In genomic region chr5:14180571-14180970, GRCm38 (mm10) we compare ENCODE assay signal across 25 mouse cellular contexts.
A peak's percentile ranks its signal among the peaks of the same experiment; 100 is the strongest.
DNase-seq lines count a peak whose midpoint lies in the region; ATAC-seq and TF ChIP-seq lines count a peak whose summit lies in the region.
"Had no signal": no experiment of that assay in that cellular context is flagged by ENCODE, and none has a peak within 500 bp of the region (broad histone marks: within the 10 kb centered on the region; RNA-seq: fewer than 3 reads in every experiment).

No protein-coding gene starts in this region.

- H3K27ac ChIP-seq in midbrain, embryonic 11.5 days (ENCODE audit: low read depth, low read length): no peak overlapping the region
- H3K27ac ChIP-seq in midbrain, embryonic 13.5 days: no peak overlapping the region
- no peak overlapping the region for H3K27ac ChIP-seq in forebrain, embryonic 13.5 days
- no peak overlapping the region for H3K27ac ChIP-seq in lung, postnatal 0 days (ENCODE audit: low read length)
- H3K27ac ChIP-seq: embryonic facial prominence, embryonic 10.5 days; embryonic facial prominence, embryonic 12.5 days; forebrain, embryonic 15.5 days had no signal

- no peak overlapping the region for H3K4me3 ChIP-seq in midbrain, embryonic 11.5 days (ENCODE audit: low read depth, low read length)
- no peak overlapping the region for H3K4me3 ChIP-seq in midbrain, embryonic 13.5 days (replicated peaks)
- no peak overlapping the region for H3K4me3 ChIP-seq in forebrain, embryonic 13.5 days
- no peak overlapping the region for H3K4me3 ChIP-seq in lung, postnatal 0 days (ENCODE audit: low read depth, low read length)
- H3K4me3 ChIP-seq: embryonic facial prominence, embryonic 10.5 days; embryonic facial prominence, embryonic 12.5 days; forebrain, embryonic 15.5 days had no signal

- H3K27me3 ChIP-seq in midbrain, embryonic 11.5 days (ENCODE audit: control insufficient read depth, insufficient read depth, low read length): no peaks in the 10 kb centered on the region
- no peaks in the 10 kb centered on the region for H3K27me3 ChIP-seq in midbrain, embryonic 13.5 days
- no peaks in the 10 kb centered on the region for H3K27me3 ChIP-seq in forebrain, embryonic 13.5 days
- no peaks in the 10 kb centered on the region for H3K27me3 ChIP-seq in lung, postnatal 0 days (replicated peaks; ENCODE audit: insufficient read depth, low read length)
- H3K27me3 ChIP-seq: CH12.LX; embryonic facial prominence, embryonic 12.5 days; forebrain, embryonic 15.5 days had no signal

- DNase-seq in midbrain, embryonic 11.5 days (ENCODE audit: low spot score, missing footprints): peak; percentile 54
- DNase-seq in ES-CJ7 (ENCODE audit: low read depth, low spot score) (peak; percentile 43), R1 (ENCODE audit: low read depth, low spot score) (peak; percentile 68), ZHBTc4 (ENCODE audit: low read depth, low spot score) (peak; percentile 55)
- DNase-seq in lung, postnatal 0 days (ENCODE audit: low spot score): no peak
- DNase-seq in Muller cell, postnatal 12 days (ENCODE audit: inconsistent ontology term): no peak
- DNase-seq: adrenal gland, adult 8-10 months; adrenal gland, postnatal 14 days; adrenal gland, postnatal 36 days; B cell, adult 2 months; cerebellum, adult 11 months; cerebellum, adult 18-20 months; cerebellum, adult 9-10 months; cerebellum, postnatal 10 days; cerebellum, postnatal 25 days; forebrain, postnatal 0 days had no signal

- no peaks in the 10 kb centered on the region for H3K9me3 ChIP-seq in midbrain, embryonic 11.5 days (ENCODE audit: control insufficient read depth, low read length)
- H3K9me3 ChIP-seq in midbrain, embryonic 13.5 days: no peaks in the 10 kb centered on the region
- no peaks in the 10 kb centered on the region for H3K9me3 ChIP-seq in forebrain, embryonic 13.5 days (replicated peaks)
- no peaks in the 10 kb centered on the region for H3K9me3 ChIP-seq in lung, postnatal 0 days (ENCODE audit: low read length)
- H3K9me3 ChIP-seq: embryonic facial prominence, embryonic 10.5 days; embryonic facial prominence, embryonic 12.5 days; forebrain, embryonic 15.5 days; G1E had no signal

- no peak overlapping the region for H3K4me2 ChIP-seq in midbrain, embryonic 11.5 days
- H3K4me2 ChIP-seq in midbrain, embryonic 13.5 days (replicated peaks): no peak overlapping the region
- H3K4me2 ChIP-seq in forebrain, embryonic 13.5 days: no peak overlapping the region
- no peak overlapping the region for H3K4me2 ChIP-seq in lung, postnatal 0 days (replicated peaks; ENCODE audit: low read depth, low read length)
- H3K4me2 ChIP-seq: embryonic facial prominence, embryonic 12.5 days; forebrain, embryonic 15.5 days had no signal

- 83% methylated on average over 10 of the region's 10 CpGs for WGBS in midbrain, embryonic 11.5 days
- WGBS in midbrain, embryonic 13.5 days: 84% methylated on average over 10 of the region's 10 CpGs
- WGBS in forebrain, embryonic 13.5 days: 81% methylated on average over 10 of the region's 10 CpGs
- WGBS in lung, postnatal 0 days: 74% methylated on average over 10 of the region's 10 CpGs

- no peak for TF ChIP-seq EP300 in lung, postnatal 0 days (IDR thresholded peaks at IDR 0.05)

- no peaks in the 10 kb centered on the region for H3K36me3 ChIP-seq in midbrain, embryonic 11.5 days (ENCODE audit: control insufficient read depth, insufficient read depth, low read length)
- H3K36me3 ChIP-seq in midbrain, embryonic 13.5 days: no peaks in the 10 kb centered on the region
- no peaks in the 10 kb centered on the region for H3K36me3 ChIP-seq in forebrain, embryonic 13.5 days (ENCODE audit: poor library complexity, severe bottlenecking)
- H3K36me3 ChIP-seq in lung, postnatal 0 days (ENCODE audit: insufficient read depth, low read length): no peaks in the 10 kb centered on the region
- H3K36me3 ChIP-seq: embryonic facial prominence, embryonic 10.5 days; embryonic facial prominence, embryonic 12.5 days; forebrain, embryonic 15.5 days; G1E had no signal

- no peak for TF ChIP-seq CTCF in lung, postnatal 0 days (IDR thresholded peaks at IDR 0.05)

- ATAC-seq in midbrain, embryonic 11.5 days (ENCODE audit: low FRiP score): no peak
- ATAC-seq in midbrain, embryonic 13.5 days: no peak
- ATAC-seq in forebrain, embryonic 13.5 days: no peak
- ATAC-seq in lung, postnatal 0 days: no peak
- ATAC-seq: activated CD4-positive, CD25-positive, alpha-beta regulatory T cell, adult 4 months; CD4-positive, CD25-positive, alpha-beta regulatory T cell, adult 4 months; forebrain, embryonic 15.5 days; forebrain, postnatal 0 days had no signal

- H3K4me1 ChIP-seq in midbrain, embryonic 11.5 days (ENCODE audit: control insufficient read depth, insufficient read depth, low read length): no peaks in the 10 kb centered on the region
- H3K4me1 ChIP-seq in midbrain, embryonic 13.5 days (replicated peaks): no peaks in the 10 kb centered on the region
- H3K4me1 ChIP-seq in forebrain, embryonic 13.5 days: no peaks in the 10 kb centered on the region
- H3K4me1 ChIP-seq in lung, postnatal 0 days (ENCODE audit: insufficient read depth, low read depth, low read length): no peaks in the 10 kb centered on the region
- H3K4me1 ChIP-seq: embryonic facial prominence, embryonic 10.5 days; embryonic facial prominence, embryonic 12.5 days; forebrain, embryonic 15.5 days had no signal

- H3K9ac ChIP-seq in midbrain, embryonic 11.5 days (ENCODE audit: low read length): no peak overlapping the region
- no peak overlapping the region for H3K9ac ChIP-seq in midbrain, embryonic 13.5 days (replicated peaks)
- no peak overlapping the region for H3K9ac ChIP-seq in forebrain, embryonic 13.5 days
- H3K9ac ChIP-seq in lung, postnatal 0 days (replicated peaks; ENCODE audit: low read depth): no peak overlapping the region
- H3K9ac ChIP-seq: embryonic facial prominence, embryonic 12.5 days; forebrain, embryonic 15.5 days; forebrain, postnatal 0 days had no signal

Comparison
In these comparisons a context has a peak if more than half of its experiments do, and no peak if none do; other contexts are left out.
1. DNase-seq: peak in midbrain, embryonic 11.5 days (single experiment), ES-CJ7 (single experiment), R1 (single experiment) and ZHBTc4 (single experiment); none in lung, postnatal 0 days (single experiment) and Muller cell, postnatal 12 days (single experiment).